Mouse (Mus musculus) common myeloid progenitor, adult 5-6 weeks (primary cell): Measurements from ENCODE around the gene Hfe. TPM values are rescaled to one million over a fixed set of nuclear protein-coding genes. Genes with fewer than 3 reads are reported as not detected.

Experiments
- ATAC-seq: replicated peaks from 2 replicates; pipeline ENCODE4 v1.8.0; 2016; ENCODE audit warnings: low read depth, mild to moderate bottlenecking, moderate TSS enrichment, inconsistent platforms; ENCODE audit not compliant: poor library complexity, severe bottlenecking
- total RNA-seq: library from RNA; stranded (forward); fragments of 200-1000, 187-1606 nt; gene quantifications from 2 replicates; pipeline ENCODE4 v1.2.3, GENCODE M21; 2017

Gene Hfe
- total RNA-seq, 1 experiment from 2014 or later, result 4.3 TPM

DNA sequence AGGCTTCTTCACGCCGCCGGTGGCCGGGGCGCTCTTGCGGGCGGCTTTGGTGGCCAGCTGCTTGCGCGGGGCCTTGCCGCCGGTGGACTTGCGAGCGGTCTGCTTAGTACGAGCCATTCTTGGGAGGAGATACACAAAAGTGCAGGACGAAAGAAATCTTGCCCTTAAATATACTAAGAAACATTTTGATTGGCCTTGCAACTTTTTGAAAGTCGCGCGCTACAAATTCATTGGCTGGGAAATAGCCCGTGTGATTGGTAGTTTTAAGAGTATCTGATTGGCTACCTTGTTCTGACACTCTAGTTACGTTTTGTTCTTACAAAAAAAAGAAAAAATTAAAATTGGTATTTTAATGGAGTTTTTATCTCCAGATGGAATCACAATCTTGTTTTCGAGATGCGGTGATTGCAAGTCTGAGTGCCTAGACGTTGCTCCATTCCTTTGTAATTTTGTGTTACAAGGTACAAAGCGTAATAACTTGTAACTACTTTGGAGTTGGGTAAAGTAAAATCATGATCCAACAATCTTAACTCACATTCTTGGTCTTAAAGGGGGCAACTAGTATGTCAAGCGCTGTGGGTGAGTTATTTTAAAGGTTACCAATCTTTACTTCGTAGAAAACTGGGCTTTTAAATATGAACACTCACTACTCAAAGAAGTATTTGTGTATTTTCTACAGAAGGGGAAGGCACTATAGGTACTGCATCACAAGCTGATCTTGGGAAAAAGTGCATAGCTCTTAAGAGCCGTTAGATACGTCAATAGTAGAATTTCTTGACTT, 34.9 kb upstream of the Hfe start, which contains the start of gene Hist1h3c:
TSS of gene Hist1h3c (minus strand) at position 222 of the 781 bp plus-strand sequence.
- ATAC-seq, result peak; percentile 61

- ATAC-seq, result no peak
Observed at GRCm38 (mm10) chr13:23744421-23745380, 34.0 kb upstream of the Hfe start.

DNA sequence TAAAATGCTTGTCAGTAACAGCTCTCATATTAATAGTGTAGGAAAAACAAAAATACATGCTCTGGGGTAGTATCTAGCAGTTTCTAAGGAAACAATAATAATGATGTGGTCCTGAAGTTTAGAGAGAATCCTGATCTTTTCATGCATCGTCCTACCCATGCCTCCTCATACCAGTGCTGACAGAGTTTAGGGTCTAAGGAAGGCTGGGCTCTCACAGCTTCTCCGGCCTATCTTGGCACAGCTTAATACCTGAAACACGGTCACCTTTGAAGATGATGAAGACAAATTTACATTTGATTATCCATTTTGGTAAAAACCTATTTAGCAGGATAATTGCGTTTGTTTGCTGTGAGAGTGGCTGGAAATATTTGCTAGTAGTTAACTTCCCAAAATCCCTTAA, 33.3 kb upstream of the Hfe start:
- no peak for ATAC-seq

GRCm38 (mm10) chr13:23743215-23743614, 32.6 kb upstream of the Hfe start:
- no peak for ATAC-seq

DNA sequence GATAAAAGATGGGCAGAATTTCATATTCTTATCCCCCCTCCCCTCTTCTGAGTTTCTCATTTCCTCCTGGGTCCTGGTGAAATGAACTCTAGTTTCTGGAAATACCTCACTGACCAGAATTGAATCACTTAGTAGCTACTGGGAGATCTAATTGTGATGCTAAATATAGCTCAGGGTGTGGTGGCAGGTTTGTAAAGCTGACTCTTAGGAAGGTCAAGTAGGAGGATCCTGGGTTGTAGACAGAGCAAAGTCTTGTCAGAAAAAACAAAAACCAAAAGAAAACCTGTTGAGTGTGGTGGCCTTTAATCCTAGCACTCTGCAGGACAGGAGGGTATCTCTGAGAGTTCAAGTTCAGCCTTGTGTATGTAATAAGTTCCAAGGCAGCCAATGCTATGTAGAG, 31.4 kb upstream of the Hfe start:
- no peak for ATAC-seq

DNA sequence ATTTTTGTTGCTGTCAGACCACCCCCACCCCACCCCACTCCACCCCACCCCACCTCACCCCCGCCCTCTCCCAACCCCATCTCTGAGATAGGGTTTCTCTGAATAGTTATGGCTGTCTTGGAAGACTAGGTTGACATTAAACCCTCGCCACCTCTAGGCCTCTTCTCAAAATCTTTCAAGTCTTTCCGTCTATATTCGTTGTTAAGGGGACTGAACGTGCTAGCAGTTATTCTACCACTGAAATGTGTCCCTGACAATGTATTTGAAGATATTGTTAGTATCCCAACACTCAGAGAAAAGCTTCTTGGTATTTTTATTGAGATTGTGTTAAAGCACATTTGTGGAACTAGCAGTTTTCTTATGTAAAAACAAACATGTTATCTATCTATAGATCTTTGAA, 30.3 kb upstream of the Hfe start:
- no peak for ATAC-seq

GRCm38 (mm10) chr13:23740256-23740840, 29.7 kb upstream of the Hfe start:
- ATAC-seq, result no peak

DNA sequence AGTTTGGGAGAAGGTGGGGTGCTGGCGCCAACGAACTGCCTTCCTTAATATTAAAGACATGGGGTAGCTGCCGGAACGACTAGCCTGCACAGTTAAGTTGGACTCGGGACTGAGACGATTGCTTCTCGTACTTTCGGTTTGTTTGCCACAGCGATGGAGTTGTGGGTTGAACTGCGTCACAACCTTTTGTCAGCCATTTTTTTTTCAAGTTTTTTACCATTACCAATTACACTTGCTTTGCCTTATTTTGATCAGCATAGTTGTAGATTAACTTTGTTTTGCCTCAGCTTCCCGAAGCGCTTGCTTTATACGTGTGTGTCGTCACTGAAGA, 29.2 kb upstream of the Hfe start:
- peak; percentile 29; the same call in 1 of the 2 replicates for ATAC-seq

DNA sequence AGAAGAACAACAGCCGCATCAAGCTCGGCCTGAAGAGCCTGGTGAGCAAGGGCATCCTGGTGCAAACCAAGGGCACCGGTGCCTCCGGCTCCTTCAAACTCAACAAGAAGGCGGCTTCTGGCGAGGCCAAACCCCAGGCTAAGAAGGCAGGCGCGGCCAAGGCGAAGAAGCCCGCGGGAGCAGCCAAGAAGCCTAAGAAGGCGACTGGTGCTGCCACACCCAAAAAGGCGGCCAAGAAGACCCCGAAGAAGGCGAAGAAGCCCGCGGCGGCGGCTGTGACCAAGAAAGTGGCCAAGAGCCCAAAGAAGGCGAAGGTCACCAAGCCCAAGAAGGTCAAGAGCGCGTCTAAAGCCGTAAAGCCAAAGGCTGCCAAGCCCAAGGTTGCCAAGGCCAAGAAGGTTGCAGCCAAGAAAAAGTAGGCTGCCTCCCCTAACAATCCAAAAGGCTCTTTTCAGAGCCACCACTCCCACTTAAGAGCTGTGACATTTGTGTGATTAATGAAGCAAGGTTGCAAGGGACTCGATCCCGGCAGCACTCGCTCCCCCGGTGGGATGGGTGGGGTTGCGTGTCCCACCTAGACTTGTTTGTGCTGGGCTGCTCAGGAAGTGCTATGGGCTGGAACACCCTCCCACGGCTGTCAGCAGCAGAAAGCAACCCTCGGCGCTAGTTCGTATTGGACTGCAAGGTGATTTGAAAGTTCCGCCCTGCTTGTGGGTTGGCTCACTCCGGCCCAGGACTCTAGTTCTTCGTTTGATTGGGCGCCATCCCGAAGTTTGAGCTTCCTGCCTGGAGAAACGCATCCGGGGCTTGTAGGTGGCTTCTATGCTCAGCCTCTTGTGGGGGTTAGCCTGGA, 28.6 kb upstream of the Hfe start:
- ATAC-seq, result peak; percentile 70

- ATAC-seq, result peak; percentile 66
Observed at GRCm38 (mm10) chr13:23738677-23739068, 28.0 kb upstream of the Hfe start, which contains the start of gene Hist1h1c. Hist1h1c (plus strand) TSS chr13:23738808.

DNA sequence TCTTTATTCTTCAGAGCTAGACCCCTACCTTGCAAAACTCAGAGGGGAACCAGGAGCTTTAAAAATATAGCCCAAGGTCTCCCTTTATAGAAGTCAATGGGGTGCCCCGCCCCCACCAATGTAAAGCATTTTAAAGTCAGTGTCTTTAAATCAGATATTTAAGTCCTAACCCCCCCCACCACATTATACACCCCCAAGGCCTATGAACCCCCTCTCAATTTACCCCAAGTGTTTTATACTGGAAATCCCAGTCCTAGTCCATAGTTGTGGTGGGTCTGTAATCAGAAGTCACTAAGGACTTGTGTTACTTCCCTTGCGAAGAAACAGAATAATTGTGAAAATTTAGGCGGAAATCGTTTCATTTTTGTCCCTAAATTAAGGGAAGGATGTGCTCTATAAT, 27.4 kb upstream of the Hfe start:
- no peak for ATAC-seq

DNA sequence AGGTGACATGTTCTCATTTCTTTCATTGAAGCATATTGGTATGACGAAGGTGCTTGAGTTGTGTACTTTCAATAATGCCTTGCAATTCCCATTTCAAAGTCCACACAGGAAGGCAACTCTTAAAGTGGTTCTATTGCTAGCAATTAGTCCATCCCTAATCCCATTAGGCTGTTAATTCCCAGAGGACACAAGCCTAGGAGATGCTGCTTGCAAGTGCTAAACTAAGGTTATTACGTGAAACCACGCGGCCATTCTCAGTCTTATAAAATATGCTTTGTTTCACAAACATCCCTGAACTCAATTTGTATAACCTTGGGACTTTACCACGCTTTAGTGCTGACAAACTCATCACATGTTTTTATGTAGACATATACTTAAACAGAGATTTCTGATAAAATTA, 26.4 kb upstream of the Hfe start:
- no peak for ATAC-seq

GRCm38 (mm10) chr13:23732156-23732804, 21.6 kb upstream of the Hfe start:
- peak; percentile 69 for ATAC-seq

GRCm38 (mm10) chr13:23730479-23730878, 19.8 kb upstream of the Hfe start:
- no peak for ATAC-seq

- ATAC-seq, result no peak
Observed at GRCm38 (mm10) chr13:23729706-23730105, 19.1 kb upstream of the Hfe start.

- ATAC-seq, result peak; percentile 53
Observed at GRCm38 (mm10) chr13:23729192-23729525, 18.5 kb upstream of the Hfe start.

DNA sequence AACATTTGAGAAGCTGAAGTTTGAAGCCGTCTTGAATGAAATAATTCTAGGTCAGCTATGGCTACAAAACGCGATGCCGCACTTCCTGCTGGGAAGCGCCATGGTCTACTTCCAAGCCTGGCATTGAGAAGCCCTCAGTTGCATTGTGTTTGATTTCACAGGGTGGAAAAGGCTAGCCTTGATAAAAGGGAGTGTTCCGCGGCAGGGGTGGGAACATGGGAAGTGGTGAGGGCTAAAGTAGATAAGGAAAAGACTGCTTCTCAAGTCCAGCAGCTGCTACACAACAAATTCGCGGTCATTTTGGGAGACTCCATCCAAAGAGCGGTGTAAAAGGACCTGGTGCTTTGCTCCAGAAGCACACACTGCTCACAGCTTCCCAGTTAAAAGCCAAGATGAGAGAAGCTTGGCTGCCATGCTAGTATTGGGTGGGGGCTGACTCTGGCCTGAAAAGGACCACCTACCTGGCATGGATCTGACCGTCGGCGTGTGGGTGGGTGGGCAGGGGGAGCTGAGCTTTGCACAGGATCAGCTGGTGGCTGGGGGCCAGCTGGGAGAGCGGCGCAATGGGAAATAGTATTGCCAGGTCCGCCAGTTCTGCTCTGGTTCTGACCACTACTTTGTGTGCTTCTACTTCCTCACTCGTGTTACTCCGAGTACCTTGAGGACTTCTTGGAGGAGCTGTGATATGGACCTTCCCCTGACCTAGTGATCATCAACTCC, 18.0 kb upstream of the Hfe start:
- no peak; the same call in 1 of the 2 replicates for ATAC-seq

DNA sequence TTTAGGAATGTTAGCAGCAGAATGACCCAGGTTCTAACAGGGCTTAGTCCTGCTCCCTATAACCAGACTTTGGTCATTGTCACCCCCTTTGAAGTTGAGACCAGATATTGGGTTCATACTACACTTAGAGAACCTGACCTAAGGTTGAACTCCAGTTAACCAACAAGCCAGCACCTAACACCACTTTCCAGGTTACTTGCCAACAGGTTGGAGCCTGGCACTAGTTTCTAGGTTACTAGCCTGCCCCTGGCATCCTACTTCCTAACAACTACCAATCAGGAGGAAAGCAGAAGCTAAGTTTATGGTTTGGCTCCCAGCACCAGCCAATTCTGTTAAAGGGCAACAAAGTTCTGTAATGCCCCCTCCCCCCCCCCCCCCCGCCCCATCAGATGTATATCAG, 14.6 kb upstream of the Hfe start:
- no peak for ATAC-seq

- 0 out of 2 replicates have a peak, but pooled peaks have one; percentile 29 for ATAC-seq
Observed at GRCm38 (mm10) chr13:23724239-23724638, 13.6 kb upstream of the Hfe start.
